Mouse (Mus musculus) mature B cell (primary cell): ENCODE measurements around the gene Fam234b.

Source experiments
- in situ Hi-C: fragments of 300-500 bp; cut with MboI; formaldehyde crosslinking; loops from 2 replicates; pipeline ENCODE4 v1.14.3; 2019

Fam234b gene

DNA sequence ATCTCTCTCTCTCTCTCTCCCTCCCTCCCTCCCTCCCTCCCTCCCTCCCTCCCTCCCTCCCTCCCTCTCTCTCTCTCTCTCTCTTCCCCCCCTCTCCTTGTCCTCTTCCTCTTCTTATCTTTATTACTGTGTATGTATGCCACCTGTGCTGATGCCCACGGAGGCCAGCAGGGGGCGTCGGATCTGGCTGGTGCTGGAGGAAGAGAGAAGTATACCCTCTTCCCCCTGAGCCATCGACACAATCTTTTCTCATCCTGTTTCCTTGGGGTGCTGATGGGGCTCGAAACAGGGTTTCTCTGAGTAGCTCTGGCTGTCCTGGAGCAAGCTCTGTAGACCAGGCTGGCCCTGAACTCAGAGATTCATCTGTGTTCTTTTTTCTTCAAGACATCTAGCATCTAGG lies 14.9 kb upstream of the Fam234b start:
- in situ Hi-C loops: no loop called here

DNA sequence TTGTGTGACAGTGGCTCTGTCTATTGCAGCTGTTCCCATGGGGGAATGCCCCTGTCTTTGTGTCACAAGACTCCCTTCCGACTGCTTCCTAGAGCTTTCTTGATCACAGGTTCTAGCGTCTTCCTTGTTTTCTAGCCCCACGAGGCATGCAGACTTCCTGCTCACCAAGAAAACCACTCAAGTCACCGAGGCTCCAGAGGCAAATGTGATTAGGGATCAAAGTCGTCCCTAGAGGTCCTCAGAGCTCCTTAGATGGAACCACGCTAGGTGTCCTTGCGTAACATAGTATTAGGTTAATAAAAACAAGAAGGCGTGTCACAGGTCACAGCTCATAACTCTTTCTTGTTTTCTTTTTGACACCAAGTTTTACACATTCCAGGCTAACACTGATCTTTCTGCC lies 13.8 kb upstream of the Fam234b start:
- in situ Hi-C loops: no loop called here

DNA sequence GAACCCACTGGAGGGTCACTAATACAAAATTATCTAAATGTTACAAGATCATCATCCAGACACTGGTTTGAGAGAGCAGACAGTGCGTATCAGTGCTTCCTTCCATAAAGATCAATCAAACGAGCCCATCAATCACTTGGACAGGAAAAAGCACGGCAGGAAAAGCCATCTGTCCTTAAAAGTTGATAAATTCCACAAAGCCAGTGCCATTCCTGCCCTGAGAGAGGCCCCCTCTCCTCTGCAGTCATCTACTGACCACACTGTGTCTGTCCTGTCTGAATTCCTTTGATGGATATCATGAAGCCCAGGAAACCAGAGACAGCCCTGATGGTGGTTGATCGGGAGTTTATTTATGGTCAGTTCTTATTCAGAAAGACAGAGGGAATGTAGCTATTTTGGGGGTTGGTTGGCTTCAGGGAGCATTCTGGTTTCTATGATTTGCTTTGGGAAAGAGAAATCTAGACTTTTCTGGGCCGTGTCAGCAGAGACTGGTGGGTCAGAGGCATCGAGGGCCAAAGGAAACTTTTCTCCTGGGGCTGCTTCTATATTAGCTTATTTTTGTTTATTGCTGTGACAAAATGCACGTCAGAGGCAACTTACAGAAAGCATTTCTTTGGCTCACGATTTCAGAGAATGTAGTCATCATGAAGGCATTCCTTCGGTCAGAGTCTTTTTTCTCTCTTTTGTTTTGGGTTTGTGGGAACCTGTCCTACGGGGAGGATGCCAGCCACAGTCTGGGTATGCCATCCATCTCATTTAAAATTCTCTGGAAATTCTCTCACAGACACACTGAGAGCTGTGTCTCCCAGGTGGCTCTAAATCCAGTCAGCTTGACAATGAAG lies 10.5 kb upstream of the Fam234b start:
- in situ Hi-C loops: no loop called here

DNA sequence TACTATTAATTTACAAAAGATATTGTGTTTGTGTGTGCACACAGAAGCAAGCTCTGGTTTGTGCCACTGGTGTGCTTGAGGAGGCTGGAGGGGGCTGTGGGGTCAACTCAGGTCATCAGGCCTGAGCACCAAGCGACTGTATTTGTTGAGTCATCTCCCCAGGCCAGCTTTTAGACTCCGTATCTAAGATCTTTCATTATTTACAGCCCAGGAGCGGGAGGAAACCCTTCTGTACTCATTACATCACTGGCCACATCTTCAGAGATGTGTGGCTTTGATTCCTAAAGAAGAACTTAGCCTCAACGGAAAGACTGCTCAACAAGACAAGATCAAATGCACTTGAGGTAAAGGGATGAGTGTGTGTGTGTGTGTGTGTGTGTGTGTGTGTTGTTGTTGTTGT lies 9.1 kb upstream of the Fam234b start:
- in situ Hi-C loops: no loop called here

DNA sequence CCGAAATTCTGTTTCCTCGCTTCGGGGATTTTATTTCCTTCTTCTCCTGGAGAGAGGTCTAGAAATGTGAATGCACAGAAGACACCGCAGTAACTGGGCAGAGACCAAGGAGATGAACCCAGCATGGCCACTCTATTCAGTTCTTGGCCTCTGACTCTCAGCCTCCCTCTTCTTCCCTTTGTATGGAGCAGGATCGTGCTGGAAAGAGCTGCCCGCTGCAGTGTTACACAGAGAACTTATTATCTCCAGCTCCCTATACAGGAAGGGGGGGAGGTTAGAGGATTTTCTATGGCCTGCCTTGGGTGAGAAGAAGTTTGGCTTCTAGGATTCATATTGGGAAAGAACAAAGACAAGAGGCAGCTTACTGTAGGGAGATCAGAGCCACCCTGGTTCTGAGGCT lies 7.7 kb upstream of the Fam234b start:
- in situ Hi-C loops: no loop called here

DNA sequence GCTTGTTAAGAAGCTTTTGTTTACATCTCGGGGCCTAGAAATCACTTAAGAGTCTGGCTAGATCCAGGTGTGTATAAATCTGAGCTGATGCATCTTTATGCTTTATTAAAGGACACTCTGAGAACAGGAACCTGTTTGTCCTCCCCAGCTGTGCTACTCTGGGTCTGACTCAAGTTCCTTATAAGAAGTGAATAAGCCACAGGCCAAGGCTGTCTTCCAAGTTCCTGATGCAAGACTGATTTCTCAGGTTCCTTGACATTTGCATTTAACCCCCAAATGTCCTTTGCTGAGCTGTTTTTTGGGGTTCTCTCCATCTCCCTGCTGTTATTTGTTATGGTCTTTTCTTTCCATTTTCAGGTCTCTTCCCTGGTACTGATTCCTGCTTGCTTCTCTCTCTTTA lies 5.9 kb upstream of the Fam234b start:
- in situ Hi-C loops: no loop called here

DNA sequence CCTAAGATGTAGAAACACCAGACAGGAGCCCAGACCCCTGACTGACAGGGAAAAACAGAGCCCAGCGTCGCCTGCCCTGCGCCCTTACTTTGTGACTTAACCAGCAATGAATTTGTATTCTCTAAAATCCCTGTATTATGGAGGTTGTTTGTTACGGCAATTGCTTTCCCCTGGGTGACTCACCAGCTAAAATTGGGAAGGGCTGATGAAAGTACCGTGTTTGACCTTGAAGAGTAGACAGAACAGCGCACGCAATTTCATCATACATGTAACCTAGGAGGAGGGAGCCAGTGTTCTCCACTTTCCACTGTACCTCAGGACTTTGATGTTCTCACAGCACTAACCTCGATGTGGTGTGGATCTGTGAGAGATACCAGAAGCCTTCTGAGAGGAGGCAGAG lies 4.8 kb upstream of the Fam234b start:
- in situ Hi-C loops: no loop called here

DNA sequence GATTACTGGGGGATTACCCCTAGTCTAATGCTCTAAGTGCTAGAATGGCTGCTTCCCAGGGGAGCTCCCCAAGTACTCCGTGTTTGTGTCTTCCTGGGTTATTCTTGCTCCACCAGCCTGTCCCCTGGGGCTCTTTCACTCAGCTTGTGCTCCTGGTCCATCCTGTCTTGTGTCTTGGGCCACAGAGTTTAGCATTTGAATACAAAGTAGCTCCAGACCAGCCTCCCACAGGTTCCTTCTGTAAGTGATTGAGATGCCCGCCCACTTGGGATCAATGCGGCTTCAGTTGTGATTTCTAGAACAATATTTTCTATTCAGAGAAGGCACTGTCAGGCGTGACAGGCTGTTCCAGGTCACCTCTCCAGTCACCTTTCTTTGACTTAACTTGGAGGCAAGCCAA lies 4.0 kb upstream of the Fam234b start:
- in situ Hi-C loops: no loop called here

DNA sequence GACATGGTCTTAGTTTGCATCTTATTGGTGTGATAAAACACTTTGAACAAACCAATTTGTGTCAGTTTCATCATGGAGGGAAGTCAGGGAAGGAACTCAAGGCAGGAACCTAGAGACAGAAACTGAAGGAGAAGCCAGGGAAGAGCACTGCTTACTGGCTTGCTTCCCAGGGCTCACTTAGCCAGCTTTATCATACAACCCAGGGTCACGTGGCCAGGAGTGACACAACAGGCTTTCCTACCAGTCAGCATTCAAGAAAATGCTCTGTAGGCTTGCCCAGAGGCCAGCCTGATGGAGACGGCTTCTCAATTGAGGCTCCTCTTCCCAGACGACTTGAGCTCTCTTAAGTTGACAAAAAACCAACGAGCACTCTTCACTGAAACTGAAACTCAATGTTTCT lies 2.9 kb upstream of the Fam234b start:
- in situ Hi-C loops: no loop called here

DNA sequence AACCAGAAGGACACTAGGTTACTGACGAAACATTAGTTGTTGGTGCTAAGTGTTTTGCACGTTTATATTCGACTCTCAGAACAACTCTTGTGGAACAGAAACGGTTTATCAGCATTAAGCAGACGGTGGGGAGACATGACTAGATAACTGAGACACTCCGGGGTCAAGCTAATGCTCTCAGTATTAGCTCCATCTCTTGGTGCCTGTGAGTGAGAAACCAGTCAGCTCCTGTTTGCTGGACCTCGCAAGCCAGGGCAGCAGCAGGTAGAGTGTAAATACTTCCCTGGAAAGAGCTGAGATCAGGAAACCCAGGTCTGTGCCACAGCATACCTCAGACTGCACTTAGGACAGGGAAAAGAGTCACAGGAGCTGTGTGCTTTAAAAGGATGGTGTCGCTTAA lies 1.1 kb upstream of the Fam234b start:
- in situ Hi-C loops: no loop called here

DNA sequence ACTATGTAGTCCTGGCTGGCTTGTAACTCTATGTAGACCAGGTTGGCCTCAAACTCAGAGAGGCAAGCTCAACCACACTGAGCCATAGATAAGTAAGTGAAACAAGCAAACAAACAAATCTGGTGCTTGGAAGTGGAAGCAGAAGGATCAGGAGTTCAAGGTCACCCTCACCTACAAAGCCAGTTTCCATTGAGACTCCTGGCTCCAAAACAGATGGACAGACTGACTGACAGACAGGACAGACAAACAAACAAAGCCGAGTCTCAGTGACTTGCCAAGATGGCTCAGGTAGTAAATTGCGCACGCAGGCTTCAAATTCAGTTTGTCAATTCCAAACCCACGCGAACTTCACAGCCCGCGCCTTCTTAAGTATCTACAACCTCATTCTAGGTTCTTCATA lies 331 bp upstream of the Fam234b start:
- in situ Hi-C loops: no loop called here

DNA sequence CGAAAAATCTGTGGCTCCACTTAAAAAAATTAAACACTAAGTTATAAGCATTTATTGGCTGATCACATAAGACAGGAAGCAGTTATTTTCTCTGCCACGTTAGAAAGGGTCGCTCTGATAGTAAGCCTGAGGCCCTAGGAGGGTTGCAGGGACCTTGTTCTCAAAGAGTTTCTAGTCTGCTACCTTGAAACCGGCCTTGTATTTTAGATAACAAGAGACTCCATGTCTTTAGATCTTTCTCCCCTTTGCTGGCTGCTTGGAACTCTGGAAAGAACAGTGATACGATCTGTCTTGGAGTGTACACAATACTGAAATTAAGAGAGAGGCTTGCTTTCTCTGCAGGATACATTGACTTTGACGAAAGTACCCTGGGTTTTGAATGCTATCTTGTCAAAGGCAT lies 949 bp downstream of the Fam234b start:
- in situ Hi-C loops: no loop called here

DNA sequence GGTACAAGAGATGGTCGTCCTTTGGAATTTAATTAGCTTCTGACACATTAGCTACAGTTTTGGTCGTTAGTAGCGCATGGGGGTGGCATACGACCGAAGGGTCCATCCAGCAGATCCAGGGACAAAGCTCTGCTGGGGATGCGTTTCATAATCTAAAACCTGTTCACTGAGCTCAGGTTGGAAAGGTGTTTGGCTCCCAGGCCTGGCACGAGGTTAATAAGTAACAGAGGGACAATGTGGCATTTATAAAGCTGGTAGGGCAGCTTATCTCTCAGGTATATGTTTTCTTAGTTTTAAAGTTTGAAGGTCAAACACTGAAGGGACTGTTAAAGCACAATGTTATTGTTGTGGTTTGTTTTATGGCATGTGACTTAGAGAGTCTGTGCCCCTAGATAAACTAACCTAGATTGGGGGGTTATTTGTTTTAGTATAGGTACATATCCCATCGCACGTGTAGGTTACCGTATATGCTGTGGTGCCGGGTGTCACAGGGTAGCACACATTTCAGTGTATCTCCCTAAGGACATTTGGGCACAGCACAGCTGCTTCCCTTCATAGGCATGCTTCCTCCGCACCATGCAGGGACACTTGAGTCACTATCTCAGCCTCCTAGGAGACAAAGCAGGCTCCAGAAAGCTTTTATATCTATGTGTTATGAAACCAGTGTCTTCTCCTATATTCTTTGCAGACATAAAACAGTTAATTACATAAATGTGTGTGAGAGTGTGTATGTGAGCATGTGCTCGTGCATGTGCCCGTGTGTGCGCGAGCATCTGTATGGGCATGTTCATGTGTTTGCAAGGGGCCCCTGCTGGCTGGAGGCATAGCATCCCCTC lies 2.6 kb downstream of the Fam234b start:
- in situ Hi-C loops: no loop called here

DNA sequence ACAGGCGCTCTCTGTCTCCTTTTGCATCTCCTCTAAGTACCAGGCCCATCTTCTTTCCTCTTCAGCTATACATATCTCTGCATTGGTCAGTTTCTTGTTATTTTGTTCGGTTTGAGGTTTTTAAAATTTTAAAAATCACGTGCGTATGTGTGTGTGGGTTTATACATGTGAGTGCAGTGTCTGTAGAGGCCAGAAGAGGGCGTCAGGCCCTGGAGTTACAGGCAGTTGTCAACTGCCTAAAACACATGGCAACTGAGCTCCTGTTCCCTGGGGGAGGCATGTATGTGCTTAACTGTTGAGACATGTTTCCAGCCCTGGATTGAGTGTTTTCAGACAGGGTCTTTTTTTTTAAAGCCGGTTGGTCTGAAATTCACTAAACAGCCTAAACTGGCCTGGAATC lies 4.9 kb downstream of the Fam234b start:
- in situ Hi-C loops: no loop called here

DNA sequence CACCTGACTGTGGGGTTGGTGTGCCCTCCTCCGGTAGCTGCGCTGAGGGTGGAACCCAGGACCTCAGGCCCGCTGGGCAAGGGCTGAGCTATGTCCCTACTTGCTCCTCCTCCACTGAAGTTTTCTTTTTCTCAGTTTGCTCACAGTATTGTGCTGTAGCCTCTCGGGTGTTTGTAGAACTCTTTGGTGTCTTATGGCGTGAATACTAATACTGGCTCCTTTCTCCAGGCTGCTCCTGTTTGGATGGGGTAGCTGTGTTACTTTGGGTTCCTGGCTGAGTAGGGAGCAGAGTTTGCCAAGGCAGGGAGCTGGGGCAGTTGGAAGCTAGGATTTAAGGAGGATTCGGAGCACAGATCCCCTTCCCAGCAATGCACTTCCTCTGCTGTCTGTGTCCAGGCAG lies 6.0 kb downstream of the Fam234b start:
- in situ Hi-C loops: no loop called here

DNA sequence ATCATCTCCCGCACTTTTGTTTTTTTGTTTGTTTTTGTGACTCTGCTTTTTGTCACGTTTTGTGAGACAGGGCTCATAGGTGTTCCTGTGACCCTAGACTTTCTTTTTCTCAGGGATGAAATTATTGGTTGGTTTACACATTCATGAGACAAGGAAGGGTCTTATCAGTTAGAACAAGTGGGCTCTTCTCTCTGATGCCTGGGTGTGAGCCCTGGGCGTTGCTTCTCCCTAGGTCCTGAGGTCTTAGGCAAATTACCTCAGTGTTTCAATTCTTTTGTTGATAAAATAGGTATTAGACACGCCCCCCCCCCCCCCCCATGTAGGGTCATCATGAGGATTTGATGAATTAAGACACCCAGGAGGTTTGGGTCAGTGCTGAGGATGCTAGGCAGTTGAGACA lies 7.1 kb downstream of the Fam234b start:
- in situ Hi-C loops: no loop called here

DNA sequence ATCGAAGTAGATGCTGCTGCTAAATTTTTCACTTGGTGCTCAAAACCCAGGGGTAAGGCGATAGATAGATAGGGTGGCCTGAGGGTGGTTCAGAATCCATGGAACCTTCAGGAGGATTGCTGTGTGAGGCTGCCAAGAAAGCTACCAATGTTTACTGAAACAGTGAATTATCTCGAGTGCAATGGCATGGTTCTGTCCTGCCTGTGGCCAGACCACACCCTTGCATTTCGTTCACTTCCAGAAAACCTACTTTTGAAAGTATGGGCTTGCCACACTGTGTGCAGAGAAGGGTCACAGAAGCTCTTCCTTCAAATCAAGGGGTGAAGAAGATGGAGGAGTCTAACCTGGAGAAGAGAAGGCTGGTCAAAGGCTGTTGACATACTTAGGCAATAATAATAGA lies 8.0 kb downstream of the Fam234b start:
- in situ Hi-C loops: no loop called here

DNA sequence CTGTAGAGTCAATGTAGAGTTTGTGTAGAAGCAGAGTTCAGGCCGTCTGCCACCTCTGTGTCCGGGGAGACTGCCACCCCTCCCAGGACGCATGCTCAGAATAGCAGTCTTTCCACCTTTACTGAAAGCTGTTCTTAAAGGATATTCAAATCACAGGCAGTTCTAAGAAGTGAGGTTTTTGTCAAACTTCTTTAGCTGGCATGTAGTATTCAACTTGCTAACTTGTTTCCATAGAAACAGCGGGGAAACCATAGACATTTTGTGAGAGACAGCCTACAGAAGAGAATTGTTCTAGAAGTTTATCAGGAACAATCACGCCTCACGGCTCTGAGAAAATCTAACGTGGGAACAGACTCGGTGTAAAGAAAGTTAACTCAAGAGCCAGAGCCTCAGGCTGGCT lies 9.1 kb downstream of the Fam234b start:
- in situ Hi-C loops: no loop called here

DNA sequence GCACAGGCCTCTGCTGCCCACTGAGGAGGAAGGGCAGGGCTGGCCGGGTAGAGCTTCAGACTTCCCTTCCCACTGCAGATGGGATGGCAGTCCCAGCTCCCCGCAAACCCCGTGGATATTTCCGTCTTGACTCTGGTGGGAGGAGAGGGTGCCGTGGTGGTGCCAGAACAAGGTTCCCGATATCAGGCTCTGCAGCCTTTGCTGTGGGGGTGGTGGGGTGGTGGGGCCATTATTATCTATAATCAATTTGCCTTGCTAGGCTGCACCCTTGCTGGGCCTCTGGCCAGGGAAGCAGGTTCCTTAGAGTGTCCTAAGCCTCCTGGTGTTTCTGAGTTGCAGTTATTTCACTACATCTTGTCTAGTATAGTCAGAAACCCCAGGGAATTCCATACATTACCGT lies 13.4 kb downstream of the Fam234b start:
- in situ Hi-C loops: no loop called here

DNA sequence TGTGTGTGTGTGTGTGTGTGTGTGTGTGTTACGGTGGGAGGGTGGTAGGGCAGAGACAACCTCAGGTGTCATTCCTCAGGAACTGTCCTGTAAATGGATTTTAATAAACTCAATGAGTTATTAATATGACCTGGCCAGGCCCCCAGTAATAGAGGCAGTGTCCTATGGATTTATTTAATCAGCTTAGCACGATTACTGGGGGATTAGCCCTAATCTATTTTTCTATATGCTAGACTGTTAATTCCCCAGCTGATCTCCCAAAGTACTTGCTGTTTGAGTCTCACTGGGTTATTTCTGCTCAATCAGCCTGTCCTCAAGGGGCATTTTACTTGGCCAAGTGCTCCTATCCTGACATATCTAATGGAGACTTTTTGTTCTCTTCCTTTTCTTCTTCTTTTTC lies 14.9 kb downstream of the Fam234b start:
- in situ Hi-C loops: no loop called here

DNA sequence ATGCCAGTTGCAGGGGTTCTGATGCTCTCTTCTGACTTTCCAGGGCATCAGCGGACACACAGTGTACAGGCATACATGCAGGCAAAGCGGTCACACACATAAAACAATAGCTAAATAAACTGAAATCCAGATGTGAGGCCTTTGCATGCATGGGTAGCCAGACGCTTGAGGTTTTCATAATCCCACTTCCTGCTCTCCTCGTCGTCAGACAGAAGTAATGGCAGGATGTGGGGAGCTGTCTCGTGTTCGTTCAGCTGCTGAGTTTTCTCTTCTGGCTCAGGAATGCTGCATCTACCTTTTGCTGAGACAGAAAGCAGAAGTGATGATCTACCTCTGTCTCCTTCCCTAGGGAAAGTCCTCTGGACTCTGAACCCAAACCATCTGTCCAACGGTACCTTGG lies 20.6 kb downstream of the Fam234b start:
- in situ Hi-C loops: no loop called here

DNA sequence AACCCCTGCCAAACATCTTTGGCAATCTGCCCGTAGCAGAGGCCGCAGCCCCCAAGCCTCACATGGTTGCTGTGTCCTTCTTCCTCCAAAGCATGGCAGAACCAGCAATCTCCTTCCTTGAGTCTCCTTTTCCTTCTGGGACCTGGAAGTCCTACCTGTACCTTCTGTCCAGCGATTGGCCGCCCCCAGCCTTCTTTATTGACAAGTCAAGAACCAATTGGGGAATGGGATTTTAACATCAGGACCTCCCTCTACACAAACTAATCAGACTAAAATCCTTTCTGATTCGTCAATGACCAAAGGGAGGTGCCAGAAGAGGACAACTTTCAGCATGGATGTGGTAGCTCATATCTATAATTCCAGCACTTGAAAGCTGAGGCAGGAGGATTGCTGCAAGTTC lies 22.1 kb downstream of the Fam234b start:
- in situ Hi-C loops: no loop called here

DNA sequence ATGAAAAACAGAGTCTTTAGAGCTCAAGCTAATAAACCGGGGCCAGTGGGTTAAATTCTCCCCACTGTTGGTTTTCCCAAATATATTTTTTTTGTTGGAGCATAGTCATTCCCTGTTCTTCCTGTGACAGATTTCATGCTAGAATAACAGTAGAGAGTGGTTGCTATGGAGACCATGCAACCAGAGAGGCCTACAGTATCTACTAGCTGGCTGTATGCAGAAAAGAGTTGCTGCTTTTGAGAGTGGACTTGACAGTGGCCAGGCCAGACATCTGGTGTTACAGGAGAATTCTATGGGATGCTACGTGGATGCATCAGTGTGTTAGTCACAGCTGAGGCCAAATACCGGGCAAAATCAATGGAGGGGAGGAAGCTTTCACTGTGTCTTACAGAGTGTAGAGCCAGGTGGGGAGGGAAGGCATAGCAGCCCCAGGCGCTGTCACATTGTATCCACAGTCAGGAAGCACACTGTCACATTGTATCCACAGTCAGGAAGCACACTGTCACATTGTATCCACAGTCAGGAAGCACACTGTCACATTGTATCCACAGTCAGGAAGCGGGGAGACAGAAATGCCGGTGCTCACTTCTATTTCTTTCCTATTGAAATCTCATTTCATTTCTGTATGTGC lies 26.1 kb downstream of the Fam234b start:
- in situ Hi-C loops: no loop called here
